Mouse (Mus musculus) liver, embryonic 14.5 days (tissue): ENCODE data around the gene Hif3a.

ENCODE experiments used
- CTCF ChIP-seq: IDR thresholded peaks from 2 replicates; pipeline ENCODE4 v1.5.1; 2016; ENCODE audit warnings: antibody characterized with exemption, low read depth, control low read depth
- EP300 ChIP-seq: IDR thresholded peaks from 2 replicates; pipeline ENCODE4 v1.6.1; 2016; ENCODE audit warnings: antibody characterized with exemption, low read depth

DNA sequence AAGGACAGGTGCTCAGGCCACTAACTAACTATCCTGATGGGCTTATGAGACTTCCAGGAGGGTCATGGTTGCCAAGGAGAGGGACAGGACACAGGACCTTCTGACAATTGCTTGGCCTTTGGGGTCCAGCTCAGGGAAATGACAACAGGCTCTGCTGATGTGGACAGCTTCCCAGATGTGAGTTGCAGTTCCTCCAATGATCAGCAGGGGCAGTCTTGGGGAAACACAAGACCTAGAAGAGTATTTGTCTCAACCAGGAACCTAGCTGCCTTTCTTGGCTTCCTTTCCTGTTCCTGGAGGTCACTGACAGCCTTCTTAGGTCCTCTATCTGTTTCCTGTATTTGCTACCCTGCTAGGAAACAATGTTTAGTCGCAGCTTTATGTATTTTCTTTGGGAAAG is 29.1 kb upstream of the Hif3a start:
- TF ChIP-seq CTCF (peak; percentile 73), EP300 (no peak)
